Mouse (Mus musculus): ENCODE data around the gene Zfp341.

The Zfp341 gene

DNA sequence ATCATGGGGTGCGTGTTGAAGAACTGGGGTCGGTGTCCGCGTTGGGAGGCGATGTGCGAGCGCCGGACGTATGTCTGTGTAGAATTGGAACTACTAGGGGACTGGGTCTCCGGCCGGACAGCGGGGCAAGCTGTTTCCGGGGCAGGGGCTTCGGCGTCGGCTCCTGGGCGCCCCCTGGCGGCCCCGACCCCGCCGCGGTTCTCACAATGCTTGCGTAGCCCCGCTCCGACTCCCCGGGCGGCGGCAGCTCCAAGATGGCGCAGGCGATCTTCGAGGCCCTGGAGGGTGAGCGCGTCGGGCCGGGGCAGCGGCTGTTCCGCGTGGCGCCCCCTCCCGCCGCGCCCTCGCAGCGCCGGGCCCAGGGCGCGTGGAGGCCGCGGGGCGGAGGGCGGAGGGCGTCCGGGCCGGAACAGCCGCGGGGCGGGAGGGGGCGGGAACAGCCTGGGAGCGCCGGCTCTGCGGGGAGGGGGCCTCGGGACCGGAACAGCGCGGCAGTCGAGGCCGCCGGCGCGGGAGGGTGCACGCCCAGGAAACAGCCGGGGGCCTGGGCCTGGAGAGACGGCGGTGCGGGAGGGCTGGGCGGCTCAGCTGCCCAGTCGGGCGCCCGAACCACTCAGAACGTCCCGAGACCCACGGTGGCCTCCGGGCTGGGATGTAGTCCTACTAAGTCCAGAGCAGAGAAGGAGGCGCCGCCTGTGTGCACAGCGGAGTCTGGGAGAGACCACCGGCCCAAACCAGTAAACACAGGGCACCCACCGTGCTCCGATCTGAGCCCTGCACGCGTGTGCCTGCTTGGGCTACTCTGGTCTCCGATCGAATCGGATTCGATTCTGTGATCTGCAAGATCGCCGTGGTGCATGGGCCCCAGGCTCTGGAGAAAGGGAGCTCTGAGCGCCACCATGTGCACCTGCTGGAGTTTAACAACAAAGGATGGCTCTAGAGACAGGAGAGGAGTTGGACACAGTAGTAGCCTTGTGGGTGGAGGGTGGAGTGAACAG is at the start of gene Zfp341, which contains the start of gene 4930519P11Rik:
Gene Zfp341 (plus strand): TSS at position 180 of the 998 bp plus-strand sequence.
Gene 4930519P11Rik (minus strand): TSS at position 320 of the 998 bp plus-strand sequence.
- DNase-seq, result peak; percentile 89

DNA sequence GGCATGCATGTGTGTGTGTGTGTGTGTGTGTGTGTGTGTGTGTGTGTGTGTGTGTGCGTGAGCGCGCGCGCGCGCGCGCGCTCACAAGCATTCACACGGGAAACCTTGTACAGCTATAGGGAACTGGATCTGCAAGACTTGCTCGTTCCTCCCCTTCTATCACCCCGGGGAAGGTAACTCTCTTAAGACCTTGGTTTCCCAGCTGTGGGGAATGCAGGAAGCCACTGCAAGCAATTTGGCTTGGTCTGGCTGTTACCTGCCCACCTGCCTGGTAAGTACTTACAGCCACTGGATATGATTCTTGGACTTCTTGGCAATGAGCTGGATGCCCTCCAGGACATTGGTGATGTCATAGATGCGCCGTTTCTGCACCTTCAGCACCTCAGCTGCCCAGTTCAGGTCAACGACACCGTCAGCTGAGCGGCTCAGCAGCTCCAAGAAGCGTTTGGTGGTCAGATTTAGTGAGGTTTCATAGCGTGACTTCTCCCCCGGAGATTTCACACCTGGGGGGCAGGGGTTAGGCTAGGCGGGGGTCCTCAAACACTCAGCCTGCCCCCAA is 49.4 kb upstream of the Zfp341 start:
- DNase-seq, result no peak

DNA sequence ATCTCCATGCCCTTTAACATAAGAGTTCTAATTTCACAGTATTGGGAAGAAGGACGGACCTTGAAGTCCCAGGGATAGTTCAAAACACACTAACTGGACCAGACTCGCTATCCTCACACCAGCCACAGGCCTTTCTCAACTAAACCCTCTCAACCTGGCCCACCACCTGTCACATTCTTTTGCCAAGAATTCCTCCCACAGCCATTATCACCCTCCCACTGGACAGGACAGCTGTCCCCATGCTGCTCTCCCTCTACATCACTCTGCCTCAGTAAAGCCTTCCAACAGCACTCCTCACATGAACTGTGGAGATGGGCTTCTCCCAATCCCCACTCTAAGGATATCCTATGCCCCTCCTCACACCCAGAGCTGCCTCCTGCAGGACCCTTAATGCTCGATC is 47.5 kb upstream of the Zfp341 start:
- DNase-seq, result no peak

DNA sequence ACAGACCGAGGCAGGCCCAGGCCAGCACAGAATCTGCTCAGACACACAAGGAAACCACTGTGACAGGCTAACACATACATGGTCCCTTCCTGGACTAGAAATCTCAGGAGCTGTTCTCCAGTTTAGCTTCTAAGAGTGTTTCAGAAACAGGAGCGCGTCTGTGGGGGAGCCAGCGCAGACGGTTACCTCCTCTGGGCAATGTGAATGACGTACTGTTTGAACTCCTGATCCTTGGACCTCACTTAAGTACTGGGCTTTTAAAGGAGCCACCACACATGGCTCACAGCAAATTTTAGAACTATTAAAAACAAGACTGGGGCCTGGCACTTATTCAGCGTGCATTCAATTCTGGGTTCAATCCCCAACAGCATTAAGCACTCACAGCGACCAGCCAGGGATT is 46.5 kb upstream of the Zfp341 start:
- no peak for DNase-seq

DNA sequence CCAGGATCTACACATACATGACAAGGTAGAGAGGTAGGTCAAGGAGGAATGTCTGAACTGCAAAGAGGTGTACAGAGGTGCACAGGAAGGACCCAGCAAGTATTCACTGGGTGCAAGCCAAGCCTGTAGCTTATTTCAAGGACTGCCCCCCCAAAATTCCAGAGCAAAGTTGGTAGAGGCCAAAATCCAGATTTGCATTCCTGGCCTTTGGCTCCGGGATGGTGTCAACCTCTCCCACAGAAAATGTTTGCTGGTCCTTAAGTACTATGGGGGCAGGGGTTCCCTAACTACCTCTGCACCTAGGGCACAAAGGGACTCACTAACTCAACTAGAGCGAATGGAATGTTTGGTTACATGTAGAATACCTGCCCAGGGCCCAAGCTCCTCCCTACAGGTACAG is 45.3 kb upstream of the Zfp341 start:
- peak; percentile 44 for DNase-seq

DNA sequence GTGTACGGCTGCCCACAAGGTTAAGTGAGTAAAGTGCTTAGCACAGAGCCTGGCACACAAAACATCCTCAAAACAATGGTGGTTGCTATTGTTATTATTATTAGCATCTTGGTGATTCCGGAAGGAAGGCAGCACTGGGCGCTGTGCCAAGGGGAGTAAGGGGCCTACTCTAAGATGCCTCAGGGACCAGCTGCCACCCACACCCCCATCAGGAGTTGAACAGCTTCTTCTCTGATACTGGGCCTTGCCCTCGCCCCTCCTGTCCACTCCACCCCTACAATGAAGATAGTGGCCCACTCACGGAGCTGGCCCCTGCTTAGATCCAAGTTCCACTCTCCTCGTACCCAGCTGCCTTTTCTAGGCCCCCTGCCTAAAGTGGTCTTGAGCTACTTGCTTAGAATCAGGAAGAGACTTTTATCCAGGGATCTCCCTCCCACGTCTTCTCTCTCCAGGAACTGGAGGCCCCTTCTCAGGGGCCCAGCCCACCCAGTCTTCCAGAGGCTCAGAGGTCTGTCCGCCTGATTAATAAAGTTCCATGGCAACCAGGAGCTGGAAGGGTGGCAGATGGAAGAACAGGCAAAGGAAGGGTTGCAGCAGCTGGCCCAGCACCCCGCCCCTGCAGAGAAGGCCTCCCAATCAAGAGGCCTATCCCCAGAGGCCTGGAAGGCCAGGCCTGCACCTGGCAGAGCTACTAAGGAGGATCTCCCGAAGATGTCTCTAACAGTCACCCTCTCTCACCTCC is 44.6 kb upstream of the Zfp341 start:
- DNase-seq, result peak; percentile 32

DNA sequence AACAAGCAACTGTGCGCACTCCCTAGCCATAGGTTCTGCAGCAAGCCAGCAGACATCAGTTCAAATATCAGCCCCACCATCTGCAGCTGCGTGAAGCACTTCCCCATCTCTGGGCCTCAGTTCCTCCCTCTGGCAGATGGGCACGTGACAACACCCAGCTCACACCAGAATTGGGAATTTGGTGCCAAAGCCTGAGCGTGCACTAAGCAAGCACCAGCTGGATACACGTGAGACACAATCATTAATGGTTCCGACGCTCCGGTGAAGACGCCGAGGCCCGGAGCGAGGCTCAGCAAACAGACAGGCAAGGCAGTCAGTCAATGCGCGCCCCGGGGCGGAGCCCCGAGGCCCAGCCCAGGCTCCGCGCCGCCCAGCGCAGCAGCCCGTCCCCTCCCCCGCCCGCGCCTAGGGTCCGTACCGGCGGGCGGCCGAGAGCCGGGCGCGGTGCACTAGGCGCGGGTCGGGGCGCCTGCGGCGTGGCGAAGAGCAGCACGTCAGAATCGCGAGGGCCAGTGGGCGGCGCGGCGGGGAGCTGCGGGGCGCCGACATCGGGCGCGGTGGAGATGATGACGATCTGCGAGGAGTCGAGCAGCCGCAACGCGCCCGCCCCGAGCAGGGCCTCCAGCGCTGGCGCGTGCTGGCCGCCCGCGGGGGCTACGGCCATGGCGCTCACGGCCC is 43.9 kb upstream of the Zfp341 start:
- DNase-seq, result peak; percentile 55

DNA sequence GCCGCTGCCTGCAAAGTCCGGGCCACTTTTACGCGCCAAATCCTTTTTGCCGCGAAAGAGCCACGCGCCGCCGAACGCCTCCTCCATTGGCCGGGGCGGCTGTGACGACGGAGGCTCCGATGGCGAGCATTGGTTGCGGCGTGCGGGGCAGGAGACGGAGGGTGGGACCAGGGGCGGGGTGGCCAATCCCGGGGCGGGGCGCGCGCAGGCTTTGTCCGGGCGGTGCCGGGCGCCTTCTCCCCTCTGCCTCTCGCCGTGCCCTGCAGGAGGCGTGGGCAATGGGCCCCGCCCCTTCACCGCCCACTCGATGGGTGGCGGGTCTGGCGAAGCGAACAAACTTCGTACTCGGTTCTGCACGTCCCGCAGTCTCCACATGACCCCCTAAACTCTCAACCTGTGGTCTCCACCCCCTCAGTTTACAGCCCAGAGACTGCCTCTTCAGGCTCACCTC is 43.2 kb upstream of the Zfp341 start, which contains the start of gene E2f1:
Gene E2f1 (minus strand): TSS at position 57 of the 451 bp plus-strand sequence.
- peak; percentile 95 for DNase-seq

DNA sequence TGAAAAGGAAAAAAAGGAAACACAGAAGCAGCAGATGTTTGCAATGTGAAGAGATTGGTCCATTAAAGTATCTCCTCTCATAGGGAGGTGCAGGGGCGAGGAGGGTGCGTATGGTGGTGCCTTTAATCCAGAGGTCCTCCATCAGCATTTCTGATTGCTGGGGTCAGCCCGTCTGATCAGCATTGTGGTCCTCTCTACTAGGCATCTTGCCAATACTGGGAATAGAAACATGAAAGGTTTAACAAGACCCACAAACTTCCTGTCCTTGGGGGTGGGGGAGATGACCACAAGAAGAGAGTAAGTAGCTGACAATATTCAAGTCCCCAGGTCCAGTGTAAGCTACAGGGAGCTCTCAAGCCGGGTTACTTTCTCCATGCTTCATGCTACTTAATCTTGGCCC is 42.4 kb upstream of the Zfp341 start:
- no peak for DNase-seq

DNA sequence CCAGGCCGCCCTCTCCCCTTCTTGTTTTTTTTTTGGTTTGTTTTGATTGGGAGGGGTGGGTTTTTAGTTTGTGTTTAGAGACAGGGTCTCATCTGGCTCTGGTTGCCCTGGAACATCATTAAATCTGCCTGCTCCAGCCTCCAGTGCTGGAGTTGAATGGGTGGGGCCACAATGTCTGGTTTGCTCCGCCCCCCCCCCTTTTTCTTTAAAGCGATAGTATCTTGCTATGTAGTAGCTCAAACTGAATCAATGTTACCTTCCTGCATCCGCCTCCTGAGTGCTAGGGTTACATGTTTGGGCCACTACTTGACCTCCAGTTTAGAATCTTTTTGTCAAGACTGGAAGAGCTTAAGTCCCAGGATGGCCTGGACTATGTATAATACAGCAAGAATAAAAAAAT is 41.8 kb upstream of the Zfp341 start:
- DNase-seq, result no peak

DNA sequence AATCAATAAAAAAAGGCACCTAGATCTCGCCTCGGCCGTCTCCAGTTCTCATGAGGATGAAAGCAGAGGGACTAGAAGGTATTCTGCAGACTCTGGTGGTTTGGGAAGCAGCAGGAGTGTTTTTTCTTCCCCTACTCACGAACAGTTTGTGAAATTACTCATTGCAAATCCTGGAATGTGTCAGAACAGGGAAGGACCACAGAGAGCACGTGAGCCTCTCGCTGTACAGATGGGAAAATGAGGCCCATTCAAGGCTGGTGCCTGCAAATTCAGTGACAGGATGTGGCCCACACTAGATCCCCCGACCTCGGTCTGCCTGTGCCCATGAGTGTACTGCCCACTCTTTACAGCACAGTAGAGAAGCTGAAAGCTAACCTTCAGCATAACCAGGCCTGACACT is 41.1 kb upstream of the Zfp341 start:
- DNase-seq, result no peak

DNA sequence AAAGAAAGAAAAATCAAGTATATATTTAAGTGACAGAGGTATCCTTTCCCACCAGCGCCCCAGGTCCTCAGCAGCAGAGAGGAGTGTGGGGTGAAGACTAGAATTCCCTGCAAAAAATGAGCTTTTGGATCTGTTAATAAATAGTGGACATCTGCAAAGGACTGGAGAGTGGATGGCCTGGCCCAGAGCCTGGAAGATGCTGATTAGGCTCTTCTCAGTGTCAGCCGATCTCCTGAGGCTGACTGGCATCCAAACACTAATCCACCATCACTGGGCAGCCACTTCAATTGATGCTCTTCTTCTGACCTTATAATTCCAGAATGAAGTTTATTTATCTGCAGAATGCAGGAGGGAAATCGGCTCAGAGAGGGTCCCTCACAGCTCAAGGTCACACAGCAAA is 40.1 kb upstream of the Zfp341 start:
- no peak for DNase-seq

DNA sequence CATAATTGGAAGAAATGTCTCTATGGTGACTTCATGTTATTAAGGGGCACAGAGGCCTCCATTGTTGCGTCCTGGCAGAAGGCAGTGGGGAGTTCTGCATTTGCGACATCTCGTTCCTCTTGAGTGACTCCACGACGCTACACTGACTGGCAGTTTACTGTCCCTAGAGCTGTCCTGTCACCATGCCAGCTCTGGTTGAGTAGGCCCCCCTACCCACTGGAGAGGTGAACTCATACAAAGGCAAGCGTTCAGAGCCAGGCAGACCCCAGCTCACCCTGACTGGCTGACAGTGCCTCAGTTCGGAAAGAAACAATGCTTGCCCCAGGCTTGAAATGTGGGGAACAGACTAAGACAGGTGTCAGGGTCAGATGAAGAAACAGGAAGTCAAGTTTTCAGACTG is 38.8 kb upstream of the Zfp341 start:
- no peak for DNase-seq

DNA sequence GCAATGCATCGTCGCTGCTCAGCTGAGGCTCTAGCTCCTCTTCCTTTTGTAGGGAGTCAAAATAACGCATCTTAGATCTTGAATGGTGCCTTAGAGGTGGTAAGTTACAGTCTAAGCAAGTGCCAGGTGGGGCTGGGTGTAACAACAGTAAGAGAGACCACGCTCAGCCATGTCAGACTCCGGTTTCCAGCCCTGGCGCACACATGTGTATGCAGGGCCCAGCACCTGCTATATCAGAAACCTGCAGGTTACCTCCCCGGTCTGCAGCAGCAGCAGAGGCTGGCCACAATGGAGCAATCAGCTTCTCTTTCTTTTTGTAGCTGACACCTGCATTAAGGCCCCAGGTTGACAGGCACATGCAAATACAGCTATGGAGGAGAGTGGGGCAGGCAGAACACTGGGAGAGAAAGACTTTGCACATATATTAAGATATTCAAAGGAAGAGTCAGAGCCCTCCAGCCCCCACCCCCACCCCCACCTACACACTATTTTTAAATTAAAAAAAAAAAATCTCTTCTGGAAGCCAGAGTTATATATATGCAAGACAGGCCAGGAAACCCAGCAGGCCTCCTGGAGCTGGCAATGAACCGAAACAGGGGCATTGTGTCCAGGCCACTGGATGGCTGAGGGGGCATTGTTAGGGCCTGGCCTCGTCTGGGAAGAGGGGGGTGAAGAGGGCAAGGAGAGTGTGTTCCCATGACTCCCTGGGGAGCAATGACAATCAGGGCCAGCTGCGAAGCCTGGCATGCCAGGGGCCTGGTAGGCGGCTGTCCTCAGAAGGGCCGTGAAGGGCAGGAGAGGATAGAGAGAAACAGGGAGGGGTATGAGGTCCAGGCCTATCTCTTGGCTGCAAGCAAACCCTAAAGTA is 36.0 kb upstream of the Zfp341 start:
- DNase-seq, result no peak

DNA sequence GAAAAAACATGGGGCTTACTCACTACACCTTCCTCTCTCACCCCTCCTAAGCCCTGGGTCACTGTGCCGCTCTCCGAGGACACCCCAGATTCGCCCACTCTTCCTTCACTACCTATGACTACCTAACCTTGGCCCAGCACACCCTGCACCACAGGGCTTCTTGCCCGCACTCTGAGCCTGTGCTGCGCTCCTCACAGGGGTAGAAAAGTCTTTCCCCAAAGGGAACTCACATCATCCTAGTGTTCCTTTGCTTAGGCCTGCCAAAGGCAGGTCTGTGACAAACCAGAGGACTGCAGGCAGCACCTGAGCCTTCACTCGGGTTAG is 35.4 kb upstream of the Zfp341 start:
- no peak for DNase-seq

DNA sequence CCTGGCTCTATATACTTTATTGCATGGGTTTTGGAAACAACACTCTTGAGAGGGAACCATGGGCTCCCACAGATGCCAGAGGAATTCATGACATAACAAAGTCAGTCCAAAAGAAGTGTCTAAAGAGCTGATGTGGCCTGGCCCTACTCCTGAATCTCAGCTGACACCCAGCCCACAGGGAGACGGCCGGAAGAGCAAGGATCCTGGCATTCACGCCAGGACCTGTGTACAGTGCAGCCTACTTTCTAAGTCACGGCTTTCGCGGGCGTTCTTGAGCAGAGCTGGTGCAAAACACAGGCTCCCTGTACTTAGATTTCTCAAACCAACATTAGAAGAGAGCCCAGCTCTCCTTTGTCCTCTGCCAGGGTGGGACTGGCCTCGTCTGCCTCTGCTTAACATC is 32.5 kb upstream of the Zfp341 start:
- DNase-seq, result peak; percentile 38

DNA sequence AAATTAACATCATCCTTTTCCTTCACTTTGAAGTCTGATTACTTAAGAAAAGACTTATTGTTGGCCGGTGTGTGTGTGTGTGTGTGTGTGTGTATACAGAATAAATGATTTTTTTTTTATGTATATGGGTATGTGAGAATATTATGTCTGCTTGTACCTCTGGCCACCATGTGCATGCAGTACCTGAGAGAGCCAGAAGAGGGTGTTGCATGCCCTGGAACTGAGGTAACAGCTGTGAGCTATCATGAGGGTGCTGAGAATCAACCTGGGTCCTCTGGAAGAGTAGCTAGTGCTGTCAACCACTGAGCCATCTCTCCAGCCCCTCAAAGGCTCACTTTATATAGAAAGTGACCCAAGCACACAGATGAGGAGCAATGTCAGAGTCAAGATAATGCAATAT is 31.7 kb upstream of the Zfp341 start:
- DNase-seq, result no peak

DNA sequence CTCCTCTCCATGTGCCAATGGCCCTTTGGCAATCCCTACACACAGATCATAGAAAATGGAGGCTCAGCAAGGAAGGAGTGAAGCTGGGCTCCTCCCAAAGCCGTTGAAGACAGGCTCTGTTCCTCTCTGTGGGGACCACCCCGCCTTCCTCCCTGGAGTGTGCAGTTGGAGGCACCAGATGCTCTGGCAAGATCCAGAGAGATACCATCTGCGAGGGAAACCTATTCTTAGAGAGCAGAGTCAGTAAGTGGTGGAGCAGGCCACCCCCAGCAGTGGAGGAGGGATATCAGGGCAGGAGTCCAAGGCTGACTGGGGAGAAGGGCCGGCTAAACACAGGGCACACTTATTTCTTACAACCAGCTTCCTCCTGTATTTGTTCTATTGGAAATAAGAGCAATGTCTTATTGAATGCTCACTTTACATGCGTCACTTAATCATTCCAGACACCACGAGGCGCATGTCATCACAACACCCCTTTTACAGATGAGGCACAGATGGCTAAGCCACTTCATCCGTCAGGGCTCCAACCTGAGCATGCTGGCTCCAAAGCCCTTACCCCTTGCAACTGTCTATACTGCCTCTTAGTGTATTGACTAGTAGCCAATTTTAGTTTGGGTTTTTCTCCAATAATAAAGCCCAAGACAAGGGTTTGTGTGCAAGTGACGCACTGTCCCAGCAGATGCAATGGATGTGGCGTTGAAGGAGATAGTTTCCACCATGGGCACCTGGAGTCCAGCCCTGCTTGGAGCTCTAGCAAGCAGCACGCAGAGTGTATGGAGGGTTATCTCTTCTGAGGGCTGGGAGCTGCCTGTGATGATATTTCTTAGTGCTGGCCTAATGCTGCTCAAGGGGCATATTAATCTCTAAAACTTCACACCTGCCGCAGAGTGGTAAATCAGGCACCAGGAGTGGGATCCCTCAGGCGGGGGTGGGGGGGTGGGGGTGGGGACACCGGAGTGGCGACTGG is 28.9 kb upstream of the Zfp341 start:
- DNase-seq, result no peak

DNA sequence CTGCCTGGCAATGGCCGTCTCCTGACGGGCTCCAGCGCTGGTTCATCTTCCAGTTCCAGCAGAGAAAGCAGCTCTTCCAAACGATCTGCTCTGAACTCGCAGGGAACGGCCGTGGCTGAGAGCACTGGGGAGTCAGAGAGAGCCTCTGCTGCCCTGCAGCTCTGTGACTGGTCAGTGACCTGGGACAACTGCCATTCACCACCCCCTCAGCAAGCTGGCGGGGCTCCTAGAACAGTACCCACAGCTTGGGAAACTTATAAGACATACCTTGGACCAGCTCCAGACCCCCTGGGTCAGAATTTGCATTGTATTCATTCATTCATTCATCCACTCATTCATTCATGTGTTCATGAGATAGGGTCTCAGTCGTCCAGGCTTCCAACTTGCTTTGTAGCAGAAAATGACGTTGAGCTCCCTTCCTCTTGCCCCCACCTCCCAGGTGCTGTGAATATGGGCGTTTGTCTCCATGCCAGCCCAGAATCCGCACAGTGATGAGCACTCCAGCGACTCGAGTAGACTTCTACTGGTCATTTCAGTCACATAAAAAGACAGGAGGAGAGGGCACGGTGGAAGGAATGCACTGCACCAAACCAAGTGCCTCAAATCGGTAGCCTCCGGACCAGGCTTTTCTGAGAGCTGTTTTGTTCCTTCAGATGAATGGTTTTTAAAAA is 28.0 kb upstream of the Zfp341 start:
- no peak for DNase-seq

DNA sequence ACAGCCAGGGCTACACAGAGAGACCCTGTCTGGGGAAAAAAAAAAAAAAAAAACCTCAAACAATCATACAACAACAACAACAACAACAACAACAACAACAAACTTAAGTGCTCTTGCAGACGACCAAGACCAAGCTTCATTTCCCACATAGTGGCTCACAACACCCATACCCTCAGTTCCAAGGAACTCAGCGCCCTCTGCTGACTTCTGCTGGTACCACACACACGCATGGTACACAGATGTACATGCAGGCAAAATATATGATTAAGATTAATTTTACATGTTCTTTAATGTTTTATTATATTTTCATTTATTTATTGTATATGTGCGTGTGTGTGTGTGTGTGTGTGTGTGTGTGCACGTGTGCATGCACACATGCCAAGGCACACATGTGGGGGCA is 26.7 kb upstream of the Zfp341 start:
- DNase-seq, result peak; percentile 51
